Mouse (Mus musculus) hindbrain, postnatal 0 days (tissue): ENCODE measurements at regions not wholly inside any gene's neighbourhood (a gene's known extent, or its start where the extent isn't known, plus 50 kb on each side); places are given as distances from the start of the nearest gene placed in this dataset.

Source experiments
- ATAC-seq: fragments of 200-750 bp; cut with Nextera tagmentation; 2 replicates; pipeline ENCODE4 v1.8.0; 2017; ENCODE audit warnings: mild to moderate bottlenecking, moderate TSS enrichment, moderate library complexity
- DNase-seq: peaks from one replicate; pipeline ENCODE4 v3.0.0-alpha.2; 2015; ENCODE audit warnings: low spot score
- H3K27ac ChIP-seq: fragments of 300-500 bp; sonication (generic); 2 replicates; pipeline ENCODE4 v1.5.1; 2014; ENCODE audit warnings: mild to moderate bottlenecking
- H3K27me3 ChIP-seq: fragments of 300-500 bp; sonication (generic); 2 replicates; pipeline ENCODE4 v1.6.1; 2014; ENCODE audit warnings: low read length, mixed read lengths; ENCODE audit not compliant: insufficient read depth
- H3K36me3 ChIP-seq: fragments of 300-500 bp; sonication (generic); 2 replicates; pipeline ENCODE4 v1.6.1; 2014; ENCODE audit warnings: low read length, mixed read lengths; ENCODE audit not compliant: insufficient read depth
- H3K4me1 ChIP-seq: fragments of 300-500 bp; sonication (generic); 2 replicates; pipeline ENCODE4 v1.6.1; 2014; ENCODE audit warnings: antibody characterized with exemption, low read length, mixed read lengths; ENCODE audit not compliant: insufficient read depth
- H3K4me2 ChIP-seq: fragments of 300-500 bp; sonication (generic); 2 replicates; pipeline ENCODE4 v1.6.1; 2014; ENCODE audit warnings: low read depth, mild to moderate bottlenecking, low read length, moderate library complexity, mixed read lengths
- H3K4me3 ChIP-seq: fragments of 300-500 bp; sonication (generic); 2 replicates; pipeline ENCODE4 v1.5.1; 2014; ENCODE audit warnings: low read length
- H3K9ac ChIP-seq: fragments of 300-500 bp; sonication (generic); replicated peaks from 2 replicates; pipeline ENCODE4 v1.6.1; 2014; ENCODE audit warnings: mild to moderate bottlenecking, low read length, moderate library complexity, mixed read lengths
- H3K9me3 ChIP-seq: fragments of 300-500 bp; sonication (generic); 2 replicates; pipeline ENCODE4 v1.6.1; 2016; ENCODE audit warnings: low read length, mixed read lengths
- CTCF ChIP-seq: IDR thresholded peaks from 2 replicates; pipeline ENCODE4 v1.5.1; 2016; ENCODE audit warnings: antibody characterized with exemption, control low read depth, low read depth
- WGBS: fragments of 180-500 bp; shearing (Covaris S2); extraction: QIAGEN DNeasy Blood & Tissue Kit; methylation state at CpG from one replicate; pipeline ENCODE4 v1.1.7; 2014; 5-methylcytosine and 5-hydroxymethylcytosine counted together

GRCm38 (mm10) chr11:56092891-56093290 is 52.1 kb upstream of the Nmur2 start:
- no peaks in the 10 kb centered on the region for H3K27me3 ChIP-seq
- no peak for ATAC-seq
- 37% methylated on average over 2 of the region's 2 CpGs for WGBS
- no peak for DNase-seq
- TF ChIP-seq CTCF, result no peak
- H3K4me1 ChIP-seq, result no peaks in the 10 kb centered on the region
- no peak overlapping the region for H3K9ac ChIP-seq
- H3K4me3 ChIP-seq, result no peak overlapping the region
- no peak overlapping the region for H3K4me2 ChIP-seq
- H3K36me3 ChIP-seq, result no peaks in the 10 kb centered on the region
- no peak overlapping the region for H3K27ac ChIP-seq
- no peaks in the 10 kb centered on the region for H3K9me3 ChIP-seq
